Mouse (Mus musculus) CH12.LX (cell line): ENCODE data around the gene 1700017B05Rik. TPM values are rescaled to one million over a fixed set of nuclear protein-coding genes. Genes with fewer than 3 reads are reported as not detected.

Experiments
- DNase-seq: peaks from one replicate; pipeline ENCODE4 v3.0.0-alpha.2; 2013; ENCODE audit errors: extremely low read depth
- H3K27ac ChIP-seq: 2 replicates; pipeline ENCODE4 v1.5.1; 2012; ENCODE audit warnings: low read depth, mild to moderate bottlenecking, control low read depth, moderate library complexity; ENCODE audit not compliant: insufficient read depth
- H3K27me3 ChIP-seq: replicated peaks from 2 replicates; pipeline ENCODE3; 2012; ENCODE audit warnings: inconsistent platforms
- H3K36me3 ChIP-seq, 2 experiments: replicated peaks in 1 of 2; 2 replicates each; pipeline versions ENCODE3 to v1.6.1; 2012; ENCODE audit warnings: inconsistent platforms in 1 of 2, low read length in 1 of 2, mild to moderate bottlenecking in 1 of 2, mixed read lengths in 1 of 2, moderate library complexity in 1 of 2; ENCODE audit not compliant: control insufficient read depth in 1 of 2, insufficient read depth in 1 of 2
- H3K4me1 ChIP-seq, 2 experiments: 2 replicates each; pipeline ENCODE4 v1.6.1; 2012; ENCODE audit warnings: inconsistent platforms in 1 of 2, moderate library complexity in 1 of 2; ENCODE audit not compliant: insufficient read depth in 2 of 2, control insufficient read depth in 1 of 2
- H3K4me2 ChIP-seq: 2 replicates; pipeline ENCODE4 v1.6.1; 2012; ENCODE audit warnings: low read depth, mild to moderate bottlenecking, control low read depth; ENCODE audit not compliant: poor library complexity, insufficient read depth, severe bottlenecking
- H3K4me3 ChIP-seq, 3 experiments: fragments of 150-350 bp in 1 of 3; sonication (generic) in 1 of 3; replicated peaks in 1 of 3; 2 replicates each; pipeline versions ENCODE3 to v1.5.1; 2011 to 2012; ENCODE audit warnings: low read depth in 2 of 3, low read length in 2 of 3, mild to moderate bottlenecking in 2 of 3, moderate library complexity in 2 of 3, control low read depth in 1 of 3, improper control_type of control experiment in 1 of 3, inconsistent platforms in 1 of 3, mixed read lengths in 1 of 3; ENCODE audit not compliant: poor library complexity in 1 of 3
- H3K79me2 ChIP-seq: replicated peaks from 2 replicates; pipeline ENCODE4 v1.6.1; 2012; ENCODE audit warnings: mild to moderate bottlenecking, moderate library complexity; ENCODE audit not compliant: control insufficient read depth, poor library complexity, insufficient read depth, severe bottlenecking; ENCODE audit errors: extremely low read depth
- H3K9ac ChIP-seq: 2 replicates; pipeline ENCODE4 v1.6.1; 2012; ENCODE audit warnings: low read depth, mild to moderate bottlenecking, control low read depth, moderate library complexity; ENCODE audit not compliant: insufficient read depth
- H3K9me3 ChIP-seq: replicated peaks from 2 replicates; pipeline ENCODE3; 2012; ENCODE audit warnings: low read length, inconsistent platforms, mixed read lengths
- CHD1 ChIP-seq: IDR thresholded peaks from 2 replicates; pipeline ENCODE4 v1.6.1; 2012; ENCODE audit warnings: low read depth, low read length, improper control_type of control experiment, inconsistent platforms
- CTCF ChIP-seq, 2 experiments: IDR thresholded peaks in 1 of 2; conservative IDR thresholded peaks in 1 of 2; 2 replicates each; pipeline ENCODE4 v1.5.1; 2011 to 2012; ENCODE audit warnings: low read depth in 2 of 2, low read length in 2 of 2, improper control_type of control experiment in 1 of 2, inconsistent platforms in 1 of 2, mild to moderate bottlenecking in 1 of 2, moderate library complexity in 1 of 2
- E2F4 ChIP-seq: IDR thresholded peaks from 2 replicates; pipeline ENCODE4 v1.6.1; 2011; ENCODE audit warnings: low read depth, low read length, improper control_type of control experiment; ENCODE audit not compliant: insufficient replicate concordance
- ELF1 ChIP-seq: IDR thresholded peaks from 2 replicates; pipeline ENCODE4 v1.6.1; 2014; ENCODE audit warnings: low read depth, mild to moderate bottlenecking, inconsistent platforms, low read length, improper control_type of control experiment
- EP300 ChIP-seq: IDR thresholded peaks from 2 replicates; pipeline ENCODE4 v1.6.1; 2011; ENCODE audit warnings: low read length, improper control_type of control experiment
- ETS1 ChIP-seq: conservative IDR thresholded peaks from 2 replicates; pipeline ENCODE4 v1.6.1; 2012; ENCODE audit warnings: low read depth, mild to moderate bottlenecking, inconsistent platforms, low read length, improper control_type of control experiment, moderate library complexity
- HCFC1 ChIP-seq: IDR thresholded peaks from 2 replicates; pipeline ENCODE4 v1.6.1; 2012; ENCODE audit warnings: low read depth, mild to moderate bottlenecking, inconsistent platforms, low read length, improper control_type of control experiment
- IRF4 ChIP-seq: IDR thresholded peaks from 2 replicates; pipeline ENCODE4 v1.6.1; 2014; ENCODE audit warnings: low read depth, mild to moderate bottlenecking, inconsistent platforms, low read length, improper control_type of control experiment
- JUN ChIP-seq: IDR thresholded peaks from 2 replicates; pipeline ENCODE4 v1.6.1; 2011; ENCODE audit warnings: low read depth, mild to moderate bottlenecking, low read length, improper control_type of control experiment, moderate library complexity; ENCODE audit not compliant: insufficient read depth
- JUND ChIP-seq: conservative IDR thresholded peaks from 2 replicates; pipeline ENCODE4 v1.6.1; 2011; ENCODE audit warnings: low read depth, low read length, improper control_type of control experiment
- KAT2A ChIP-seq: IDR thresholded peaks from 2 replicates; pipeline ENCODE4 v1.6.1; 2012; ENCODE audit warnings: low read length, improper control_type of control experiment, inconsistent platforms; ENCODE audit not compliant: insufficient replicate concordance
- MAZ ChIP-seq: IDR thresholded peaks from 2 replicates; pipeline ENCODE4 v1.6.1; 2012; ENCODE audit warnings: low read depth, mild to moderate bottlenecking, inconsistent platforms, low read length, improper control_type of control experiment, moderate library complexity
- MXI1 ChIP-seq: IDR thresholded peaks from 2 replicates; pipeline ENCODE4 v1.6.1; 2011; ENCODE audit warnings: mild to moderate bottlenecking, low read depth, low read length, improper control_type of control experiment
- MYC ChIP-seq: IDR thresholded peaks from 2 replicates; pipeline ENCODE4 v1.6.1; 2011; ENCODE audit warnings: low read depth, mild to moderate bottlenecking, improper control_type of control experiment, low read length
- NRF1 ChIP-seq: IDR thresholded peaks from 2 replicates; pipeline ENCODE4 v1.6.1; 2014; ENCODE audit warnings: low read depth, mild to moderate bottlenecking, inconsistent platforms, low read length, improper control_type of control experiment, moderate library complexity
- POLR2A ChIP-seq: IDR thresholded peaks from 2 replicates; pipeline ENCODE4 v1.6.1; 2011; ENCODE audit warnings: low read depth, mild to moderate bottlenecking, improper control_type of control experiment, low read length
- RAD21 ChIP-seq: IDR thresholded peaks from 2 replicates; pipeline ENCODE4 v1.6.1; 2011; ENCODE audit warnings: low read depth, mild to moderate bottlenecking, low read length, improper control_type of control experiment, moderate library complexity
- RCOR1 ChIP-seq: conservative IDR thresholded peaks from 2 replicates; pipeline ENCODE4 v1.6.1; 2012; ENCODE audit warnings: low read depth, mild to moderate bottlenecking, inconsistent platforms, low read length, improper control_type of control experiment
- SIN3A ChIP-seq: IDR thresholded peaks from 2 replicates; pipeline ENCODE4 v1.6.1; 2012; ENCODE audit warnings: low read length, improper control_type of control experiment, inconsistent platforms
- TCF12 ChIP-seq: IDR thresholded peaks from 2 replicates; pipeline ENCODE4 v1.6.1; 2014; ENCODE audit warnings: low read depth, mild to moderate bottlenecking, inconsistent platforms, low read length, improper control_type of control experiment
- USF1 ChIP-seq: IDR thresholded peaks from 2 replicates; pipeline ENCODE4 v1.6.1; 2014; ENCODE audit warnings: low read depth, mild to moderate bottlenecking, inconsistent platforms, low read length, improper control_type of control experiment
- USF2 ChIP-seq: conservative IDR thresholded peaks from 2 replicates; pipeline ENCODE4 v1.6.1; 2011; ENCODE audit warnings: low read depth, low read length, improper control_type of control experiment
- ZKSCAN1 ChIP-seq: IDR thresholded peaks from 2 replicates; pipeline ENCODE4 v1.6.1; 2012; ENCODE audit warnings: low read depth, inconsistent platforms, low read length, improper control_type of control experiment, borderline replicate concordance
- ZMIZ1 ChIP-seq: IDR thresholded peaks from 2 replicates; pipeline ENCODE4 v1.6.1; 2012; ENCODE audit warnings: low read depth, mild to moderate bottlenecking, inconsistent platforms, low read length, improper control_type of control experiment
- dilution Hi-C: fragments of 300-500 bp; cut with MboI; formaldehyde crosslinking; loops from 2 replicates; pipeline ENCODE4 v1.14.3; 2020; ENCODE audit warnings: low sequenced_read_pairs; ENCODE audit not compliant: extremely low pct_unique_long_range_greater_than_20kb, extremely low pct_ligation_motif_present
- in situ Hi-C: fragments of 300-500 bp; cut with MboI; formaldehyde crosslinking; loops from 3 replicates; pipeline ENCODE4 v1.14.3; 2019; ENCODE audit warnings: low sequenced_read_pairs, low pct_ligation_motif_present, low pct_unique_long_range_greater_than_20kb, mixed read lengths
- polyA plus RNA-seq: library from polyadenylated mRNA; unstranded; fragments of >175 nt; gene quantifications from 2 replicates; pipeline ENCODE4 v1.2.1, GENCODE M21; 2012; ENCODE audit warnings: low read depth; ENCODE audit not compliant: insufficient read length
- total RNA-seq, 2 experiments: library from RNA; depleted of rRNA; stranded (reverse); fragments of 300-350 nt in 1 of 2; fragments of >200 nt in 1 of 2; gene quantifications; 2 replicates each; pipeline ENCODE4 v1.2.3; 2012 to 2014

Gene 1700017B05Rik
- total and polyA plus RNA-seq, 3 experiments: 26.4 to 56.0 (median 38.6) TPM

- TF ChIP-seq NRF1 (no peak), E2F4 (no peak), CTCF (conservative IDR thresholded peaks at IDR 0.05 in 1 of 2, IDR thresholded peaks at IDR 0.05 in 1 of 2; ENCODE audit: low read depth in 2 of 2, low read length in 2 of 2) (no peak), MYC (0 out of 2 replicates have a peak, but pooled peaks have one; percentile 19), RCOR1 (no peak), ETS1 (peak; percentile 66), ZMIZ1 (no peak)
Observed at GRCm38 (mm10) chr9:57278268-57278667, 15.9 kb upstream of the 1700017B05Rik start (continued).

- H3K4me3 ChIP-seq: no peak overlapping the region
Observed at GRCm38 (mm10) chr9:57276311-57276710, 13.9 kb upstream of the 1700017B05Rik start.

GRCm38 (mm10) chr9:57273805-57274494 is 11.5 kb upstream of the 1700017B05Rik start:
- H3K27ac ChIP-seq: peak overlapping the region; percentile 95
- in situ Hi-C loops: no loop called here
- H3K4me3 ChIP-seq: no peak overlapping the region
- dilution Hi-C loops: no loop called here
- DNase-seq: peak; percentile 87
- peaks cover 60 to 95% of the 10 kb centered on the region in 2 experiments for H3K4me1 ChIP-seq
- H3K9me3 ChIP-seq: no peaks in the 10 kb centered on the region
- H3K27me3 ChIP-seq: no peaks in the 10 kb centered on the region
- no peaks in the 10 kb centered on the region for H3K79me2 ChIP-seq
- H3K36me3 ChIP-seq: no peaks in the 10 kb centered on the region
- H3K4me2 ChIP-seq: peak overlapping the region; percentile 89
- peak overlapping the region; percentile 23 for H3K9ac ChIP-seq
- TF ChIP-seq ZMIZ1: 0 out of 2 replicates have a peak, but pooled peaks have one; percentile 36
- TF ChIP-seq RCOR1: peak; percentile 98
- peak; percentile 80 for TF ChIP-seq JUND
- 0 out of 2 replicates have a peak, but pooled peaks have one; percentile 52 for TF ChIP-seq ELF1
- peak; percentile 78; the same call in 1 of the 2 replicates for TF ChIP-seq SIN3A
- TF ChIP-seq EP300: peak; percentile 96; the same call in 1 of the 2 replicates
- peak; percentile 37; the same call in 1 of the 2 replicates for TF ChIP-seq HCFC1
- TF ChIP-seq POLR2A: no peak
- TF ChIP-seq MAZ: peak; percentile 95
- TF ChIP-seq TCF12: peak; percentile 100
- TF ChIP-seq JUN: peak; percentile 65; the same call in 1 of the 2 replicates
- TF ChIP-seq CHD1: peak; percentile 63; the same call in 1 of the 2 replicates
- peak; percentile 97 for TF ChIP-seq IRF4
- peak; percentile 37; the same call in 1 of the 2 replicates for TF ChIP-seq MYC
- TF ChIP-seq USF2: no peak
- TF ChIP-seq ZKSCAN1: no peak
- no peak; the same call in 1 of the 2 replicates for TF ChIP-seq RAD21
- TF ChIP-seq KAT2A: 0 out of 2 replicates have a peak, but pooled peaks have one; percentile 38
- peak; percentile 61 for TF ChIP-seq MXI1

More at GRCm38 (mm10) chr9:57276311-57276710, 13.9 kb upstream of the 1700017B05Rik start:
- no peak overlapping the region for H3K27ac ChIP-seq
- no peak for TF ChIP-seq NRF1
- no peak for TF ChIP-seq POLR2A
- TF ChIP-seq EP300: no peak
- TF ChIP-seq RCOR1: no peak
- no peak for TF ChIP-seq HCFC1
- no peak for TF ChIP-seq CTCF (conservative IDR thresholded peaks at IDR 0.05 in 1 of 2, IDR thresholded peaks at IDR 0.05 in 1 of 2; ENCODE audit: low read depth in 2 of 2, low read length in 2 of 2)
- TF ChIP-seq ELF1: no peak
- no peak for TF ChIP-seq ZMIZ1
- TF ChIP-seq USF1: no peak
- TF ChIP-seq RAD21: no peak
- no peak for TF ChIP-seq USF2
- TF ChIP-seq, all 38 proteins: peak for 0
- Histone ChIP-seq H3K36me3 (no peaks in the 10 kb centered on the region), H3K9me3 (no peaks in the 10 kb centered on the region), H3K9ac (no peak overlapping the region), H3K27me3 (no peaks in the 10 kb centered on the region), H3K79me2 (no peaks in the 10 kb centered on the region), H3K4me2 (no peak overlapping the region), H3K4me1 (peaks cover 44 to 85% of the 10 kb centered on the region in 2 experiments)
- DNase-seq: no peak
- in situ Hi-C loops: loop anchor here (5.0 kb wide), 1 partner anchor 36 kb away; no protein-coding TSS in a partner anchor
- dilution Hi-C loops: no loop called here
